Mouse (Mus musculus): ENCODE measurements around the gene Srf. TPM values are rescaled to one million over a fixed set of nuclear protein-coding genes. Genes with fewer than 3 reads are reported as not detected.

The Srf gene
- polyA plus RNA-seq, 1 experiment = 122 TPM

GRCm38 (mm10) chr17:46520385-46520979, 35.5 kb downstream of the Srf start:
- DNase-seq (ENCODE audit: low spot score) = no peak

- DNase-seq (ENCODE audit: low spot score) = no peak
These were observed 36.0 kb downstream of the Srf start for GRCm38 (mm10) chr17:46519971-46520370.

- no peak for DNase-seq (ENCODE audit: low spot score)
These were observed 42.6 kb downstream of the Srf start for GRCm38 (mm10) chr17:46513329-46513728.

- DNase-seq (ENCODE audit: low spot score) = no peak
These were observed 44.8 kb downstream of the Srf start for GRCm38 (mm10) chr17:46511059-46511710.

- DNase-seq (ENCODE audit: low spot score) = no peak
These were observed 50.4 kb downstream of the Srf start for GRCm38 (mm10) chr17:46505617-46506016.

GRCm38 (mm10) chr17:46503847-46504638, 51.9 kb downstream of the Srf start:
- DNase-seq (ENCODE audit: low spot score) = no peak

GRCm38 (mm10) chr17:46502775-46503174, 53.2 kb downstream of the Srf start:
- DNase-seq (ENCODE audit: low spot score) = no peak

Other genes starting within 250 kb of the Srf start
- 16.3 and 19.3 TPM in 2 replicates for gene Abcc10, start 227.8 kb downstream of the Srf start, polyA plus RNA-seq (2012; rRNA removed)
- 10.1 and 11.7 TPM in 2 replicates for gene Zfp318, start 172.4 kb downstream of the Srf start, polyA plus RNA-seq (2012; rRNA removed)
- gene Crip3, start 127.2 kb downstream of the Srf start, polyA plus RNA-seq (2012; rRNA removed) = 0.76 and 1.6 TPM in 2 replicates
- not detected in 2 replicates for gene Slc22a7, start 117.7 kb downstream of the Srf start, polyA plus RNA-seq (2012; rRNA removed)
- gene Ttbk1, start 68.5 kb downstream of the Srf start, polyA plus RNA-seq (2012; rRNA removed) = 0.06 and 0.07 TPM in 2 replicates
- 6.1 and 7.0 TPM in 2 replicates for gene Dnph1, start 59.5 kb downstream of the Srf start, polyA plus RNA-seq (2012; rRNA removed)
- gene Cul9, start 9.8 kb downstream of the Srf start, polyA plus RNA-seq (2012; rRNA removed) = 22.9 and 29.3 TPM in 2 replicates
- gene Ptk7, start 73.3 kb upstream of the Srf start, polyA plus RNA-seq (2012; rRNA removed) = 14.9 and 21.1 TPM in 2 replicates
- gene Klc4, start 89.8 kb upstream of the Srf start, polyA plus RNA-seq (2012; rRNA removed) = 16.5 and 21.6 TPM in 2 replicates
- gene Mrpl2, start 90.1 kb upstream of the Srf start, polyA plus RNA-seq (2012; rRNA removed) = 49.8 and 54.6 TPM in 2 replicates
- 23.5 and 29.9 TPM in 2 replicates for gene Cul7, start 94.2 kb upstream of the Srf start, polyA plus RNA-seq (2012; rRNA removed)
- gene Rrp36, start 118.2 kb upstream of the Srf start, polyA plus RNA-seq (2012; rRNA removed) = 37.1 and 44.6 TPM in 2 replicates
- 99.0 and 106 TPM in 2 replicates for gene Mea1, start 122.6 kb upstream of the Srf start, polyA plus RNA-seq (2012; rRNA removed)
- 56.6 and 59.4 TPM in 2 replicates for gene Klhdc3, start 124.7 kb upstream of the Srf start, polyA plus RNA-seq (2012; rRNA removed)
- 42.6 and 46.2 TPM in 2 replicates for gene Ppp2r5d, start 148.9 kb upstream of the Srf start, polyA plus RNA-seq (2012; rRNA removed)
- 30.1 and 34.3 TPM in 2 replicates for gene Pex6, start 155.3 kb upstream of the Srf start, polyA plus RNA-seq (2012; rRNA removed)
- gene Gnmt, start 173.0 kb upstream of the Srf start, polyA plus RNA-seq (2012; rRNA removed) = 0.78 and 1.2 TPM in 2 replicates
- 64.3 and 66.7 TPM in 2 replicates for gene Cnpy3, start 196.0 kb upstream of the Srf start, polyA plus RNA-seq (2012; rRNA removed)
- gene Ptcra, start 207.5 kb upstream of the Srf start, polyA plus RNA-seq (2012; rRNA removed) = 0.06 TPM in 1 of 2 replicates, not detected in the other
- gene 2310039H08Rik, start 216.5 kb upstream of the Srf start, polyA plus RNA-seq (2012; rRNA removed) = 38.8 and 48.8 TPM in 2 replicates
- gene Rpl7l1, start 226.5 kb upstream of the Srf start, polyA plus RNA-seq (2012; rRNA removed) = 66.8 and 70.0 TPM in 2 replicates

Measured in urinary bladder, adult 2 months (tissue).